Mouse (Mus musculus): ENCODE data around the gene Alg9. TPM values are rescaled to one million over a fixed set of nuclear protein-coding genes. Genes with fewer than 3 reads are reported as not detected.

Alg9 gene
- polyA plus RNA-seq, 2 experiments, result 33.2 to 35.9 TPM

DNA sequence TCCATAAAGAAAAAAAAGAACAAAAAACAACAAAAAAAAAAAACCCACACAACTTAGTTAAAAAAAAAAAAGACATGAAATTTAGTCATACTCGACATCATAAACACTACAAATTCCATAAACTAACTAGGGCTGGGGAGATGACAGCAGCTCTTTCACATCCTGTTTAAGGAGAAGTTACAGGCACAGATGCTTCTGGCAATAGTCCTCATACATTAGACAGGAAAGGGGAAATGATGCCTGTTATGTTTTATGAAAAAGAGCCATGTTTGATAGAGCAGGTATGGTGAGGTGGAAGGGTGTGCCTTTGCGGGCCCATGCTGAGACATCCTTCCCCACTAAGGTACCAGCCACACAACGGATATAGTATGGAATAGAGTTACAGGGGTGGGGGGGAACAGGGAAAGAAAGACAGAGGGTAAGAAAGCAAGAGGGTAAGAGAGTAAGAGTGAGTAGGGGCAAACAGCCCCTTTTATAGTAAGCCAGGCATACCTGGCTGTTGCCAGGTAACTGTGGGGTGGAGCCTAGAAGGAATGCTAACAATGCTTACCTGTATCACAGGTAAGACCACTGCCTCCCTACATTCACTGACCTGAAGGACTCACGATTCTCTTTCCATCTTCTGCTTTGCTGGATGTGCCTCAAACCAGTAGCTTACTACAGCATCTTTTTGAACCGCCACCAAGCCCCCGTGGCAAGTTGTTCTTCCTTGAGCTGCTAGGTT, 13.1 kb upstream of the Alg9 start:
- WGBS, result 66% methylated on average over 6 of the region's 6 CpGs
- H3K9me3 ChIP-seq (ENCODE audit: control insufficient read depth, low read length), result no peaks in the 10 kb centered on the region
- H3K36me3 ChIP-seq (ENCODE audit: control insufficient read depth, insufficient read depth, low read length), result peaks cover 3% of the 10 kb centered on the region; the same call in 1 of the 2 replicates
- no peak for ATAC-seq (ENCODE audit: low FRiP score, low read depth)
- no peak overlapping the region for H3K4me3 ChIP-seq (replicated peaks; ENCODE audit: low read length)
- H3K4me2 ChIP-seq (replicated peaks; ENCODE audit: low read depth, low read length, severe bottlenecking), result no peak overlapping the region
- no peak overlapping the region for H3K9ac ChIP-seq (ENCODE audit: low read depth, low read length, severe bottlenecking)
- no peaks in the 10 kb centered on the region for H3K27me3 ChIP-seq (ENCODE audit: control insufficient read depth, insufficient read depth, low read length)
- no peak overlapping the region for H3K27ac ChIP-seq (replicated peaks; ENCODE audit: low read depth, low read length)
- H3K4me1 ChIP-seq (ENCODE audit: control insufficient read depth, insufficient read depth, low read length), result no peaks in the 10 kb centered on the region
- no peak for TF ChIP-seq POLR2A (IDR thresholded peaks at IDR 0.05; ENCODE audit: borderline replicate concordance, extremely low read depth, insufficient read depth, insufficient read length)
- no peak for DNase-seq (ENCODE audit: low spot score)

DNA sequence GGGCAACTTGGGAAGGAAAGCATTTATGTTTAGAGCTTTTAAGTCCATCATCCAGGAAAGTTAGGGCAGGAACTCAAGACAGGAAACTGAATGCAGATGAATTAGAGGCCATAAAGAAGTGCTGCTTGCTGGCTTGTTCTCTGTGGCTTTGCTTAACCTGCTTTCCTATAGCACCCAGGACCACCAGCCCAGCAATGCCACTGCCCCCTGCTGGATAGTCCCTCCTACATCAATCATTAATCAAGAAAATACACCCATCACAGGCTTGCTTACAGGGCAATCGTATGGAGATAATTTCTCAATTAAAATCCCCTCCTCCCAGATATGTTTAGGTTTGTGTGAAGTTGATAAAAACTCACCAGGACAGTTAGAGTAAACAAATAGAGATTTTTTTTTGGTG, 11.5 kb upstream of the Alg9 start:
- ATAC-seq (ENCODE audit: low FRiP score, low read depth) (no peak), DNase-seq (ENCODE audit: low spot score) (peak; percentile 27)
- peaks cover 3% of the 10 kb centered on the region; the same call in 1 of the 2 replicates for H3K36me3 ChIP-seq (ENCODE audit: control insufficient read depth, insufficient read depth, low read length)
- H3K4me1 ChIP-seq (ENCODE audit: control insufficient read depth, insufficient read depth, low read length), result peaks cover 5% of the 10 kb centered on the region; the same call in 1 of the 2 replicates
- no peak for TF ChIP-seq POLR2A (IDR thresholded peaks at IDR 0.05; ENCODE audit: borderline replicate concordance, extremely low read depth, insufficient read depth, insufficient read length)
- H3K4me3 ChIP-seq (replicated peaks; ENCODE audit: low read length), result no peak overlapping the region
- H3K4me2 ChIP-seq (replicated peaks; ENCODE audit: low read depth, low read length, severe bottlenecking), result no peak overlapping the region
- H3K27ac ChIP-seq (replicated peaks; ENCODE audit: low read depth, low read length), result no peak overlapping the region
- no peaks in the 10 kb centered on the region for H3K27me3 ChIP-seq (ENCODE audit: control insufficient read depth, insufficient read depth, low read length)
- H3K9ac ChIP-seq (ENCODE audit: low read depth, low read length, severe bottlenecking), result no peak overlapping the region
- H3K9me3 ChIP-seq (ENCODE audit: control insufficient read depth, low read length), result no peaks in the 10 kb centered on the region
- 64% methylated on average over 1 of the region's 1 CpGs for WGBS

DNA sequence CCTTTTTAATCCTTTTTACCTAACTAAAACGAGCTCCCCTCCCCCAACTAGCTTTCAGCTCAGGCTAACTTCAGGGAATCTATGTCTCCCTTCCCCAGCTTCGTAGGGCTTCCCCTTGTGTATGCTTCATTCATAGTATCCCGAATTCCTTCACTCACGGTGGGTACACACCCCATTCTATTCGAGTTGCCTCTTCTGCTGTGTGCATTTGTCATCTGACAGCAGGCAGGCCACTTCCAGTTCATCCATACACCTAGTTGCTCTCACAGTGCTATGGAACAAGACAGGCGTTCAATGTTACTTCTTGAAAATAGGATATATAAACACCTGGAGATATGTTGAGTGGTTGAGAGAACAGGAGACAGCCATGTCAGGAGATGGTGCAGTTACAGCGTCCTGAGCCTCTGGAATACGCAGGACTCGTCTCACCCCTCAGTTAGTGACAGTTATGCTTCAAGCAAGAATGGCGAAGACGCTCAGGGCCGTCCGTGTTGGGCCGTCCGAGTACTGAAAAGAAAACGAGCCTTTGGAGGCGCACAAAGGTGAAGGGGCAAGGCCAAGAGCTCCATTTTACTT, 7.2 kb upstream of the Alg9 start:
- no peak for TF ChIP-seq POLR2A (IDR thresholded peaks at IDR 0.05; ENCODE audit: borderline replicate concordance, extremely low read depth, insufficient read depth, insufficient read length)
- Histone ChIP-seq H3K4me3 (replicated peaks; ENCODE audit: low read length) (peak overlapping the region; percentile 60), H3K27ac (replicated peaks; ENCODE audit: low read depth, low read length) (peak overlapping the region; percentile 83), H3K9me3 (ENCODE audit: control insufficient read depth, low read length) (no peaks in the 10 kb centered on the region), H3K4me2 (replicated peaks; ENCODE audit: low read depth, low read length, severe bottlenecking) (peak overlapping the region; percentile 68), H3K9ac (ENCODE audit: low read depth, low read length, severe bottlenecking) (peak overlapping the region; percentile 60), H3K4me1 (ENCODE audit: control insufficient read depth, insufficient read depth, low read length) (peaks cover 13% of the 10 kb centered on the region; the same call in 1 of the 2 replicates), H3K27me3 (ENCODE audit: control insufficient read depth, insufficient read depth, low read length) (no peaks in the 10 kb centered on the region), H3K36me3 (ENCODE audit: control insufficient read depth, insufficient read depth, low read length) (peaks cover 11% of the 10 kb centered on the region)
- DNase-seq (ENCODE audit: low spot score) (no peak), ATAC-seq (ENCODE audit: low FRiP score, low read depth) (peak; percentile 4; the same call in 1 of the 2 replicates)
- WGBS, result 5% methylated on average over 17 of the region's 17 CpGs

DNA sequence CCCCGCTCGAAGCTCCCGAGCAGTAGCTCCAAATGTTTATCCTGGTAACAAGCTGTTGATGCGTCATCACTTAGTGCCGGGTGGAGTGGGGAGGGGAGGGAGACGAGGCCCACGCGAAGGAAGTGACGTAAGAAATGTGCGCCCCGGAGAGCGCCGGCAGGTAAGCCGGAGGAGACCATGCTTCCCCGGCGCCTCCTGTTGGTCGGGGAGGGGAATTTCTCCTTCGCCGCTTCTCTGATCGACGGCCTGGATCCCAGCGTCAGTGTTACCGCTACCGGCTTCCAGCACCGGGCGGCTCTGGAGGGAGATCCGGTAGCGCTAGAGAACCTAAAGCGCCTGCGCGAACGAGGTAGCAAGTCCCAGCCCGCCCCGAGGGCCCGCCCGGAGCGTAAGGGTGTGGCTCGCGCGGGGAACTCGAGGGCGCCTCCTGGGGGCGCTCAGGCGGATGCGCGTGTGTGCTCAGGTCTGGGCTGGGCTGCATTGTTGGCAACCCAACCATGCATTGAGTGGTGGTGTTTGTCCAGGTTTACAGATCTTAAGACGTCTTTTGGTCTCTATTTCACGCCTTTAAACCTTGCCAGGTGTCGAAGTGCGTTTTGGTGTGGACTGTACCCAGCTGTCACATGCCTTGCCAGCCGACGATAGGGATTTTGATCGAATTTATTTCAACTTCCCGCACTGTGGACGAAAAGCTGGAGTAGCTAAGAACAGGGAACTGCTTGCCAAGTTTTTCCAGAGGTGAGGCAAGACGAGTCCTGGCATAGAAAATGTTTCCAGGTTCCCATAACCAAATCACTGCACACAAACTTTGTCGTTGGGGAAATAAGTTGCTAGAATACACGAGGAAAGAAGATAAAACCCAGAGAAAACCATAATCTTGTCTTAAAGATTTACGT, 6.5 kb upstream of the Alg9 start, which contains the start of gene Fdxacb1:
Gene Fdxacb1 (plus strand): TSS at position 130 of the 896 bp plus-strand sequence.
- Histone ChIP-seq H3K27me3 (ENCODE audit: control insufficient read depth, insufficient read depth, low read length) (no peaks in the 10 kb centered on the region), H3K9me3 (ENCODE audit: control insufficient read depth, low read length) (no peaks in the 10 kb centered on the region), H3K36me3 (ENCODE audit: control insufficient read depth, insufficient read depth, low read length) (peaks cover 12% of the 10 kb centered on the region), H3K4me2 (replicated peaks; ENCODE audit: low read depth, low read length, severe bottlenecking) (peak within 1 kb of the TSS; percentile 68), H3K4me3 (replicated peaks; ENCODE audit: low read length) (peak within 1 kb of the TSS; percentile 60), H3K27ac (replicated peaks; ENCODE audit: low read depth, low read length) (peak within 1 kb of the TSS; percentile 83), H3K9ac (ENCODE audit: low read depth, low read length, severe bottlenecking) (peak within 1 kb of the TSS; percentile 60), H3K4me1 (ENCODE audit: control insufficient read depth, insufficient read depth, low read length) (peaks cover 13% of the 10 kb centered on the region; the same call in 1 of the 2 replicates)
- DNase-seq (ENCODE audit: low spot score) (peak; percentile 96), ATAC-seq (ENCODE audit: low FRiP score, low read depth) (peak; percentile 95)
- 3% methylated on average over 59 of the region's 59 CpGs for WGBS
- peak; percentile 58; the same call in 1 of the 2 replicates for TF ChIP-seq POLR2A (IDR thresholded peaks at IDR 0.05; ENCODE audit: borderline replicate concordance, extremely low read depth, insufficient read depth, insufficient read length)

DNA sequence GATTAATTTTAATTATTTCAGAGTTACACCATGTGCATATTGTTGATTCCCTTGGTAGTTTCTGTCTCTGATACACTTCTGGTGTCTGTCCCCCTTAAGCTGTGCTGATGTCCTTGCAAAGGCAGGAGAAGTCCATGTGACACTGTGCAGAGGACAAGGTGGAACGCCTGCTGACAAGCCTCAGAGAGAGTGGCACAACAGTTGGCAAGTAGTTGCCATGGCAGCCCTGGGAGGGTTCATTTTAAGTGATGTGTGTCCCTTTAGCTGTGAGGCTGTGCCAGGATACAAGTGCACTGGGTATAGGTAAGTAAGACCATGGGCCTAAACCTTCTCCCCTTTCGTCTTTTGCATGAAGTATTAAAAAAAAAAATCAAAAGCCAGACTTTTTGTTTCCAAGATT, 4.8 kb upstream of the Alg9 start:
- Histone ChIP-seq H3K4me2 (replicated peaks; ENCODE audit: low read depth, low read length, severe bottlenecking) (no peak overlapping the region), H3K36me3 (ENCODE audit: control insufficient read depth, insufficient read depth, low read length) (peaks cover 9% of the 10 kb centered on the region), H3K4me1 (ENCODE audit: control insufficient read depth, insufficient read depth, low read length) (peaks cover 13% of the 10 kb centered on the region), H3K9ac (ENCODE audit: low read depth, low read length, severe bottlenecking) (no peak overlapping the region), H3K4me3 (replicated peaks; ENCODE audit: low read length) (no peak overlapping the region), H3K27ac (replicated peaks; ENCODE audit: low read depth, low read length) (no peak overlapping the region), H3K9me3 (ENCODE audit: control insufficient read depth, low read length) (no peaks in the 10 kb centered on the region), H3K27me3 (ENCODE audit: control insufficient read depth, insufficient read depth, low read length) (no peaks in the 10 kb centered on the region)
- TF ChIP-seq POLR2A (IDR thresholded peaks at IDR 0.05; ENCODE audit: borderline replicate concordance, extremely low read depth, insufficient read depth, insufficient read length), result no peak
- ATAC-seq (ENCODE audit: low FRiP score, low read depth) (no peak), DNase-seq (ENCODE audit: low spot score) (no peak)
- 90% methylated on average over 2 of the region's 2 CpGs for WGBS
